Mouse (Mus musculus): Measurements from ENCODE around the gene Lgr4. TPM values are rescaled to one million over a fixed set of nuclear protein-coding genes. Genes with fewer than 3 reads are reported as not detected.

The Lgr4 gene
- polyA plus RNA-seq, 1 experiment from 2014 or later: 3.5 TPM

GRCm38 (mm10) chr2:109959407-109960075 lies 42.1 kb downstream of the Lgr4 start:
- no peak for ATAC-seq (ENCODE audit: low read depth)

GRCm38 (mm10) chr2:109960246-109960645 lies 42.8 kb downstream of the Lgr4 start:
- Histone ChIP-seq H3K9ac (ENCODE audit: low read depth, low read length) (no peak overlapping the region), H3K27ac (ENCODE audit: low read length) (no peak overlapping the region), H3K4me3 (ENCODE audit: low read depth, low read length) (no peak overlapping the region), H3K4me2 (ENCODE audit: low read depth, low read length) (no peak overlapping the region), H3K27me3 (ENCODE audit: control insufficient read depth, insufficient read depth, low read depth, low read length) (no peaks in the 10 kb centered on the region; the same call in 1 of the 2 replicates), H3K36me3 (ENCODE audit: control insufficient read depth, insufficient read depth) (no peaks in the 10 kb centered on the region), H3K4me1 (ENCODE audit: control insufficient read depth, low read depth, low read length) (peaks cover 2% of the 10 kb centered on the region; the same call in 1 of the 2 replicates), H3K9me3 (replicated peaks; ENCODE audit: control insufficient read depth, low read length) (no peaks in the 10 kb centered on the region)
- ATAC-seq (ENCODE audit: low read depth): no peak
- WGBS (ENCODE audit: insufficient replicate concordance): 66% methylated on average over 3 of the region's 3 CpGs

More at GRCm38 (mm10) chr2:109959407-109960075, 42.1 kb downstream of the Lgr4 start:
- Histone ChIP-seq H3K4me1 (ENCODE audit: control insufficient read depth, low read depth, low read length) (peaks cover 2% of the 10 kb centered on the region), H3K4me2 (ENCODE audit: low read depth, low read length) (no peak overlapping the region), H3K9me3 (replicated peaks; ENCODE audit: control insufficient read depth, low read length) (no peaks in the 10 kb centered on the region), H3K4me3 (ENCODE audit: low read depth, low read length) (no peak overlapping the region), H3K9ac (ENCODE audit: low read depth, low read length) (no peak overlapping the region), H3K27ac (ENCODE audit: low read length) (no peak overlapping the region), H3K27me3 (ENCODE audit: control insufficient read depth, insufficient read depth, low read depth, low read length) (no peaks in the 10 kb centered on the region; the same call in 1 of the 2 replicates), H3K36me3 (ENCODE audit: control insufficient read depth, insufficient read depth) (no peaks in the 10 kb centered on the region)
- 75% methylated on average over 11 of the region's 11 CpGs for WGBS (ENCODE audit: insufficient replicate concordance)

- H3K9ac ChIP-seq (ENCODE audit: low read depth, low read length): no peak overlapping the region
- peaks cover 2% of the 10 kb centered on the region; the same call in 1 of the 2 replicates for H3K4me1 ChIP-seq (ENCODE audit: control insufficient read depth, low read depth, low read length)
- no peaks in the 10 kb centered on the region; the same call in 1 of the 2 replicates for H3K27me3 ChIP-seq (ENCODE audit: control insufficient read depth, insufficient read depth, low read depth, low read length)
- WGBS (ENCODE audit: insufficient replicate concordance): 72% methylated on average over 4 of the region's 4 CpGs
- no peaks in the 10 kb centered on the region for H3K9me3 ChIP-seq (replicated peaks; ENCODE audit: control insufficient read depth, low read length)
- ATAC-seq (ENCODE audit: low read depth): no peak
- H3K27ac ChIP-seq (ENCODE audit: low read length): no peak overlapping the region
- no peak overlapping the region for H3K4me2 ChIP-seq (ENCODE audit: low read depth, low read length)
- H3K36me3 ChIP-seq (ENCODE audit: control insufficient read depth, insufficient read depth): no peaks in the 10 kb centered on the region
- no peak overlapping the region for H3K4me3 ChIP-seq (ENCODE audit: low read depth, low read length)
Measured at GRCm38 (mm10) chr2:109961174-109961573, 43.7 kb downstream of the Lgr4 start.

GRCm38 (mm10) chr2:109963591-109964258 lies 46.3 kb downstream of the Lgr4 start:
- WGBS (ENCODE audit: insufficient replicate concordance): 61% methylated on average over 5 of the region's 5 CpGs
- Histone ChIP-seq H3K36me3 (ENCODE audit: control insufficient read depth, insufficient read depth) (no peaks in the 10 kb centered on the region), H3K27me3 (ENCODE audit: control insufficient read depth, insufficient read depth, low read depth, low read length) (no peaks in the 10 kb centered on the region), H3K9me3 (replicated peaks; ENCODE audit: control insufficient read depth, low read length) (no peaks in the 10 kb centered on the region), H3K9ac (ENCODE audit: low read depth, low read length) (no peak overlapping the region), H3K4me2 (ENCODE audit: low read depth, low read length) (no peak overlapping the region), H3K4me1 (ENCODE audit: control insufficient read depth, low read depth, low read length) (peaks cover 2% of the 10 kb centered on the region; the same call in 1 of the 2 replicates), H3K4me3 (ENCODE audit: low read depth, low read length) (no peak overlapping the region), H3K27ac (ENCODE audit: low read length) (no peak overlapping the region)
- ATAC-seq (ENCODE audit: low read depth): no peak

- Histone ChIP-seq H3K27ac (ENCODE audit: low read length) (peak overlapping the region; percentile 56), H3K36me3 (ENCODE audit: control insufficient read depth, insufficient read depth) (no peaks in the 10 kb centered on the region), H3K4me3 (ENCODE audit: low read depth, low read length) (no peak overlapping the region), H3K4me1 (ENCODE audit: control insufficient read depth, low read depth, low read length) (no peaks in the 10 kb centered on the region; the same call in 1 of the 2 replicates), H3K4me2 (ENCODE audit: low read depth, low read length) (peak overlapping the region; percentile 18), H3K9ac (ENCODE audit: low read depth, low read length) (no peak overlapping the region), H3K27me3 (ENCODE audit: control insufficient read depth, insufficient read depth, low read depth, low read length) (no peaks in the 10 kb centered on the region), H3K9me3 (replicated peaks; ENCODE audit: control insufficient read depth, low read length) (no peaks in the 10 kb centered on the region)
- 62% methylated on average over 9 of the region's 9 CpGs for WGBS (ENCODE audit: insufficient replicate concordance)
- ATAC-seq (ENCODE audit: low read depth): peak; percentile 61
Measured at GRCm38 (mm10) chr2:109965753-109966420, 48.4 kb downstream of the Lgr4 start.

- Histone ChIP-seq H3K4me3 (ENCODE audit: low read depth, low read length) (no peak overlapping the region), H3K27me3 (ENCODE audit: control insufficient read depth, insufficient read depth, low read depth, low read length) (no peaks in the 10 kb centered on the region), H3K4me2 (ENCODE audit: low read depth, low read length) (no peak overlapping the region), H3K36me3 (ENCODE audit: control insufficient read depth, insufficient read depth) (no peaks in the 10 kb centered on the region), H3K27ac (ENCODE audit: low read length) (no peak overlapping the region), H3K4me1 (ENCODE audit: control insufficient read depth, low read depth, low read length) (no peaks in the 10 kb centered on the region; the same call in 1 of the 2 replicates), H3K9ac (ENCODE audit: low read depth, low read length) (no peak overlapping the region), H3K9me3 (replicated peaks; ENCODE audit: control insufficient read depth, low read length) (no peaks in the 10 kb centered on the region)
- 62% methylated on average over 4 of the region's 4 CpGs for WGBS (ENCODE audit: insufficient replicate concordance)
- no peak for ATAC-seq (ENCODE audit: low read depth)
Measured at GRCm38 (mm10) chr2:109966863-109967262, 49.4 kb downstream of the Lgr4 start.

GRCm38 (mm10) chr2:109969381-109969780 lies 51.9 kb downstream of the Lgr4 start:
- 66% methylated on average over 3 of the region's 3 CpGs for WGBS (ENCODE audit: insufficient replicate concordance)
- no peaks in the 10 kb centered on the region for H3K36me3 ChIP-seq (ENCODE audit: control insufficient read depth, insufficient read depth)
- no peaks in the 10 kb centered on the region for H3K9me3 ChIP-seq (replicated peaks; ENCODE audit: control insufficient read depth, low read length)
- H3K4me2 ChIP-seq (ENCODE audit: low read depth, low read length): no peak overlapping the region
- ATAC-seq (ENCODE audit: low read depth): no peak
- no peaks in the 10 kb centered on the region for H3K27me3 ChIP-seq (ENCODE audit: control insufficient read depth, insufficient read depth, low read depth, low read length)
- no peak overlapping the region for H3K9ac ChIP-seq (ENCODE audit: low read depth, low read length)
- H3K4me3 ChIP-seq (ENCODE audit: low read depth, low read length): no peak overlapping the region
- H3K4me1 ChIP-seq (ENCODE audit: control insufficient read depth, low read depth, low read length): no peaks in the 10 kb centered on the region; the same call in 1 of the 2 replicates
- H3K27ac ChIP-seq (ENCODE audit: low read length): no peak overlapping the region

- Histone ChIP-seq H3K4me2 (ENCODE audit: low read depth, low read length) (no peak overlapping the region), H3K9me3 (replicated peaks; ENCODE audit: control insufficient read depth, low read length) (no peaks in the 10 kb centered on the region), H3K27ac (ENCODE audit: low read length) (no peak overlapping the region), H3K9ac (ENCODE audit: low read depth, low read length) (no peak overlapping the region), H3K4me3 (ENCODE audit: low read depth, low read length) (no peak overlapping the region), H3K27me3 (ENCODE audit: control insufficient read depth, insufficient read depth, low read depth, low read length) (no peaks in the 10 kb centered on the region), H3K36me3 (ENCODE audit: control insufficient read depth, insufficient read depth) (no peaks in the 10 kb centered on the region), H3K4me1 (ENCODE audit: control insufficient read depth, low read depth, low read length) (no peaks in the 10 kb centered on the region; the same call in 1 of the 2 replicates)
- no peak for ATAC-seq (ENCODE audit: low read depth)
- 64% methylated on average over 10 of the region's 10 CpGs for WGBS (ENCODE audit: insufficient replicate concordance)
Measured at GRCm38 (mm10) chr2:109969926-109970532, 52.6 kb downstream of the Lgr4 start.
